Mouse (Mus musculus) megakaryocyte, embryonic 14.5 days (primary cell): ENCODE measurements around the gene Gm13090.

Experiments used
- FLI1 ChIP-seq: IDR thresholded peaks from 2 replicates; pipeline ENCODE4 v1.6.1; 2012; ENCODE audit warnings: low read length, inconsistent platforms, mixed read lengths
- GATA1 ChIP-seq: IDR thresholded peaks from 3 replicates; pipeline ENCODE4 v1.6.1; 2012; ENCODE audit warnings: mixed read lengths, low read length, inconsistent platforms, borderline replicate concordance

- no peak for TF ChIP-seq FLI1
- no peak for TF ChIP-seq GATA1
Observed at GRCm38 (mm10) chr4:151043281-151043680, 46.1 kb upstream of the Gm13090 start.
